17 mouse cellular contexts compared by ENCODE assay signal in the genomic region with DNA sequence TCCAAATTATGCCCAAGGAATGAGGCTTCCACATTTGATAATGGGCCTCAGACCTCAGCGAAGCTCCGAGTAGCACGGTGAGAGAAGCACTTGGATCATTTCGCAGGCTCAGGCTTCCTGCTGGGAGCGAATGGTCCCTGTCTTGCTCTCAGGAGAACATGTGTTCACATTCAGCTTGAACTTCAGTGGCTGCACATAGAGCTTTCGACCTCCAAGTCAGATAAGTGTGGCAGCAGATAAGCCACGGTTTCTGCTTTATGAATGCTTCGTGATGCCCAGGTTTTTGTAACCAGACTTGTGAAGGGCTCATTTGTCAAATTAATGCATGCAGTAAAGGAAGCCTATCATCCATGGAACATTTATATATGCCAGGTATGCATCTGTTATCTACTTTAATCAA. TPM values are rescaled to one million over a fixed set of nuclear protein-coding genes. Genes with fewer than 3 reads are reported as not detected.
DNase-seq lines count a peak whose midpoint lies in the region; ATAC-seq and TF ChIP-seq lines count a peak whose summit lies in the region.
"Had no signal": no experiment of that assay in that cellular context is flagged by ENCODE, and none has a peak within 500 bp of the region (broad histone marks: within the 10 kb centered on the region; RNA-seq: fewer than 3 reads in every experiment).

No protein-coding gene starts in this region.

- WGBS in liver, postnatal 0 days (ENCODE audit: insufficient replicate concordance), result 63% methylated on average over 8 of the region's 8 CpGs
- WGBS in liver, embryonic 11.5 days, result 60% methylated on average over 8 of the region's 8 CpGs

- no peaks in the 10 kb centered on the region for H3K27me3 ChIP-seq in liver, postnatal 0 days (ENCODE audit: insufficient read depth, low read length)
- no peaks in the 10 kb centered on the region for H3K27me3 ChIP-seq in liver, embryonic 11.5 days (replicated peaks; ENCODE audit: control insufficient read depth, insufficient read depth, low read length)
- H3K27me3 ChIP-seq: limb, embryonic 12.5 days had no signal

- H3K36me3 ChIP-seq in liver, postnatal 0 days (replicated peaks; ENCODE audit: insufficient read depth, low read length), result 0 out of 2 replicates have a peak, but pooled peaks cover 4% of the 10 kb centered on the region
- H3K36me3 ChIP-seq in liver, embryonic 11.5 days (ENCODE audit: control insufficient read depth, insufficient read depth, low read length), result no peaks in the 10 kb centered on the region; the same call in 1 of the 2 replicates

- no peak for ATAC-seq in liver, postnatal 0 days
- no peak for ATAC-seq in liver, embryonic 11.5 days (replicated peaks; ENCODE audit: low FRiP score)
- ATAC-seq in frontal cortex, adult (ENCODE audit: low TSS enrichment), result no peak

- peaks cover 8% of the 10 kb centered on the region for H3K4me1 ChIP-seq in liver, postnatal 0 days (ENCODE audit: insufficient read depth)
- H3K4me1 ChIP-seq in liver, embryonic 11.5 days (replicated peaks; ENCODE audit: control insufficient read depth, insufficient read depth, low read length), result peaks cover 7% of the 10 kb centered on the region
- H3K4me1 ChIP-seq: limb, embryonic 12.5 days had no signal

- H3K9ac ChIP-seq in liver, postnatal 0 days (replicated peaks), result no peak overlapping the region
- H3K9ac ChIP-seq in liver, embryonic 11.5 days (ENCODE audit: low read depth, low read length), result no peak overlapping the region
- H3K9ac ChIP-seq: limb, embryonic 12.5 days had no signal

- no peaks in the 10 kb centered on the region for H3K9me3 ChIP-seq in liver, postnatal 0 days (ENCODE audit: low read length)
- H3K9me3 ChIP-seq in liver, embryonic 11.5 days (ENCODE audit: control insufficient read depth, low read length), result no peaks in the 10 kb centered on the region
- H3K9me3 ChIP-seq: forebrain, embryonic 10.5 days; limb, embryonic 12.5 days had no signal

- no peak for TF ChIP-seq CTCF in liver, postnatal 0 days (IDR thresholded peaks at IDR 0.05; ENCODE audit: low read depth)

- no peak for TF ChIP-seq EP300 in liver, postnatal 0 days (IDR thresholded peaks at IDR 0.05; ENCODE audit: low read depth)

- H3K4me3 ChIP-seq in liver, postnatal 0 days (ENCODE audit: low read depth, low read length), result no peak overlapping the region
- H3K4me3 ChIP-seq in liver, embryonic 11.5 days (ENCODE audit: low read depth, low read length), result no peak overlapping the region

- peak; percentile 2 for DNase-seq in embryo, embryonic 11 days
- no peak for DNase-seq in embryo, embryonic 10.5 days (ENCODE audit: low spot score)
- DNase-seq in liver, result peak; percentile 4
- DNase-seq in liver, postnatal 0 days, result no peak
- DNase-seq in liver, embryonic 11.5 days (ENCODE audit: low spot score), result no peak
- no peak for DNase-seq in lung, postnatal 14 days
- no peak for DNase-seq in kidney, adult 18-20 months
- DNase-seq: adrenal gland, adult 8-10 months; heart, postnatal 4 days; kidney, adult 2 months; kidney, postnatal 4 days; layer of hippocampus, postnatal 36 days; right cerebral cortex, postnatal 4 days; thymus, postnatal 14 days had no signal

- H3K4me2 ChIP-seq in liver, postnatal 0 days (ENCODE audit: low read depth, low read length), result no peak overlapping the region; the same call in 1 of the 2 replicates
- peak overlapping the region; percentile 72 for H3K4me2 ChIP-seq in liver, embryonic 11.5 days

- no peak overlapping the region for H3K27ac ChIP-seq in liver, postnatal 0 days (ENCODE audit: low read depth)
- no peak overlapping the region for H3K27ac ChIP-seq in liver, embryonic 11.5 days (ENCODE audit: low read depth, low read length)
- H3K27ac ChIP-seq: forebrain, embryonic 10.5 days; limb, embryonic 12.5 days had no signal

RNA-seq across cellular contexts. Expression of a gene that starts 1.1 kb away (rescaled TPM):
- 8.3 and 9.1 TPM in 2 replicates for polyA plus RNA-seq in liver, postnatal 0 days (2015; fragmentation: Nextera tagmentation; extraction: Ambion mirVana)
- polyA plus RNA-seq in liver, embryonic 11.5 days (2014; fragmentation: Nextera tagmentation; extraction: Ambion mirVana), result 21.3 and 26.6 TPM in 2 replicates

RNA-seq across cellular contexts. Expression of a gene that starts 30.9 kb away (rescaled TPM):
- 10.3 and 10.4 TPM in 2 replicates for polyA plus RNA-seq in liver, postnatal 0 days (2015; fragmentation: Nextera tagmentation; extraction: Ambion mirVana)
- 28.2 and 32.6 TPM in 2 replicates for polyA plus RNA-seq in liver, embryonic 11.5 days (2014; fragmentation: Nextera tagmentation; extraction: Ambion mirVana)

RNA-seq across cellular contexts. Expression of a gene that starts 31.2 kb away (rescaled TPM):
- 24.9 and 25.0 TPM in 2 replicates for polyA plus RNA-seq in liver, postnatal 0 days (2015; fragmentation: Nextera tagmentation; extraction: Ambion mirVana)
- polyA plus RNA-seq in liver, embryonic 11.5 days (2014; fragmentation: Nextera tagmentation; extraction: Ambion mirVana), result 21.0 and 27.6 TPM in 2 replicates

Comparison
In these comparisons a context has a peak if more than half of its experiments do, and no peak if none do; other contexts are left out.
1. DNase-seq: peak in embryo, embryonic 11 days (single experiment) and liver (single experiment); none in embryo, embryonic 10.5 days (single experiment), liver, postnatal 0 days (single experiment), liver, embryonic 11.5 days (single experiment), lung, postnatal 14 days (single experiment) and kidney, adult 18-20 months (single experiment).